Mouse (Mus musculus) CH12.LX (cell line): ENCODE results near the gene 1700016C15Rik. TPM values are rescaled to one million over a fixed set of nuclear protein-coding genes. Genes with fewer than 3 reads are reported as not detected.

Experiments
- DNase-seq: peaks from one replicate; pipeline ENCODE4 v3.0.0-alpha.2; 2013; ENCODE audit errors: extremely low read depth
- H3K27ac ChIP-seq: 2 replicates; pipeline ENCODE4 v1.5.1; 2012; ENCODE audit warnings: low read depth, mild to moderate bottlenecking, control low read depth, moderate library complexity; ENCODE audit not compliant: insufficient read depth
- H3K27me3 ChIP-seq: replicated peaks from 2 replicates; pipeline ENCODE3; 2012; ENCODE audit warnings: inconsistent platforms
- H3K36me3 ChIP-seq, 2 experiments: replicated peaks in 1 of 2; 2 replicates each; pipeline versions ENCODE3 to v1.6.1; 2012; ENCODE audit warnings: inconsistent platforms in 1 of 2, low read length in 1 of 2, mild to moderate bottlenecking in 1 of 2, mixed read lengths in 1 of 2, moderate library complexity in 1 of 2; ENCODE audit not compliant: control insufficient read depth in 1 of 2, insufficient read depth in 1 of 2
- H3K4me1 ChIP-seq, 2 experiments: 2 replicates each; pipeline ENCODE4 v1.6.1; 2012; ENCODE audit warnings: inconsistent platforms in 1 of 2, moderate library complexity in 1 of 2; ENCODE audit not compliant: insufficient read depth in 2 of 2, control insufficient read depth in 1 of 2
- H3K4me2 ChIP-seq: 2 replicates; pipeline ENCODE4 v1.6.1; 2012; ENCODE audit warnings: low read depth, mild to moderate bottlenecking, control low read depth; ENCODE audit not compliant: poor library complexity, insufficient read depth, severe bottlenecking
- H3K4me3 ChIP-seq, 3 experiments: fragments of 150-350 bp in 1 of 3; sonication (generic) in 1 of 3; replicated peaks in 1 of 3; 2 replicates each; pipeline versions ENCODE3 to v1.5.1; 2011 to 2012; ENCODE audit warnings: low read depth in 2 of 3, low read length in 2 of 3, mild to moderate bottlenecking in 2 of 3, moderate library complexity in 2 of 3, control low read depth in 1 of 3, improper control_type of control experiment in 1 of 3, inconsistent platforms in 1 of 3, mixed read lengths in 1 of 3; ENCODE audit not compliant: poor library complexity in 1 of 3
- H3K79me2 ChIP-seq: replicated peaks from 2 replicates; pipeline ENCODE4 v1.6.1; 2012; ENCODE audit warnings: mild to moderate bottlenecking, moderate library complexity; ENCODE audit not compliant: control insufficient read depth, poor library complexity, insufficient read depth, severe bottlenecking; ENCODE audit errors: extremely low read depth
- H3K9ac ChIP-seq: 2 replicates; pipeline ENCODE4 v1.6.1; 2012; ENCODE audit warnings: low read depth, mild to moderate bottlenecking, control low read depth, moderate library complexity; ENCODE audit not compliant: insufficient read depth
- H3K9me3 ChIP-seq: replicated peaks from 2 replicates; pipeline ENCODE3; 2012; ENCODE audit warnings: low read length, inconsistent platforms, mixed read lengths
- CHD1 ChIP-seq: IDR thresholded peaks from 2 replicates; pipeline ENCODE4 v1.6.1; 2012; ENCODE audit warnings: low read depth, low read length, improper control_type of control experiment, inconsistent platforms
- E2F4 ChIP-seq: IDR thresholded peaks from 2 replicates; pipeline ENCODE4 v1.6.1; 2011; ENCODE audit warnings: low read depth, low read length, improper control_type of control experiment; ENCODE audit not compliant: insufficient replicate concordance
- EP300 ChIP-seq: IDR thresholded peaks from 2 replicates; pipeline ENCODE4 v1.6.1; 2011; ENCODE audit warnings: low read length, improper control_type of control experiment
- ETS1 ChIP-seq: conservative IDR thresholded peaks from 2 replicates; pipeline ENCODE4 v1.6.1; 2012; ENCODE audit warnings: low read depth, mild to moderate bottlenecking, inconsistent platforms, low read length, improper control_type of control experiment, moderate library complexity
- GABPA ChIP-seq: IDR thresholded peaks from 2 replicates; pipeline ENCODE4 v1.6.1; 2012; ENCODE audit warnings: low read depth, low read length, improper control_type of control experiment, inconsistent platforms; ENCODE audit not compliant: insufficient replicate concordance
- MAFK ChIP-seq: IDR thresholded peaks from 2 replicates; pipeline ENCODE4 v1.6.1; 2011; ENCODE audit warnings: low read length, improper control_type of control experiment; ENCODE audit not compliant: insufficient replicate concordance
- MAX ChIP-seq: IDR thresholded peaks from 2 replicates; pipeline ENCODE4 v1.6.1; 2011; ENCODE audit warnings: low read length, improper control_type of control experiment
- MXI1 ChIP-seq: IDR thresholded peaks from 2 replicates; pipeline ENCODE4 v1.6.1; 2011; ENCODE audit warnings: mild to moderate bottlenecking, low read depth, low read length, improper control_type of control experiment
- MYC ChIP-seq: IDR thresholded peaks from 2 replicates; pipeline ENCODE4 v1.6.1; 2011; ENCODE audit warnings: low read depth, mild to moderate bottlenecking, improper control_type of control experiment, low read length
- NELFE ChIP-seq: IDR thresholded peaks from 2 replicates; pipeline ENCODE4 v1.6.1; 2011; ENCODE audit warnings: low read depth, low read length, improper control_type of control experiment
- NRF1 ChIP-seq: IDR thresholded peaks from 2 replicates; pipeline ENCODE4 v1.6.1; 2014; ENCODE audit warnings: low read depth, mild to moderate bottlenecking, inconsistent platforms, low read length, improper control_type of control experiment, moderate library complexity
- PAX5 ChIP-seq: IDR thresholded peaks from 2 replicates; pipeline ENCODE4 v1.6.1; 2012; ENCODE audit warnings: low read length, inconsistent platforms, mixed read lengths
- RAD21 ChIP-seq: IDR thresholded peaks from 2 replicates; pipeline ENCODE4 v1.6.1; 2011; ENCODE audit warnings: low read depth, mild to moderate bottlenecking, low read length, improper control_type of control experiment, moderate library complexity
- RCOR1 ChIP-seq: conservative IDR thresholded peaks from 2 replicates; pipeline ENCODE4 v1.6.1; 2012; ENCODE audit warnings: low read depth, mild to moderate bottlenecking, inconsistent platforms, low read length, improper control_type of control experiment
- SIN3A ChIP-seq: IDR thresholded peaks from 2 replicates; pipeline ENCODE4 v1.6.1; 2012; ENCODE audit warnings: low read length, improper control_type of control experiment, inconsistent platforms
- SMC3 ChIP-seq: IDR thresholded peaks from 2 replicates; pipeline ENCODE4 v1.6.1; 2011; ENCODE audit warnings: low read depth, low read length, improper control_type of control experiment
- TCF12 ChIP-seq: IDR thresholded peaks from 2 replicates; pipeline ENCODE4 v1.6.1; 2014; ENCODE audit warnings: low read depth, mild to moderate bottlenecking, inconsistent platforms, low read length, improper control_type of control experiment
- USF2 ChIP-seq: conservative IDR thresholded peaks from 2 replicates; pipeline ENCODE4 v1.6.1; 2011; ENCODE audit warnings: low read depth, low read length, improper control_type of control experiment
- ZMIZ1 ChIP-seq: IDR thresholded peaks from 2 replicates; pipeline ENCODE4 v1.6.1; 2012; ENCODE audit warnings: low read depth, mild to moderate bottlenecking, inconsistent platforms, low read length, improper control_type of control experiment
- dilution Hi-C: fragments of 300-500 bp; cut with MboI; formaldehyde crosslinking; loops from 2 replicates; pipeline ENCODE4 v1.14.3; 2020; ENCODE audit warnings: low sequenced_read_pairs; ENCODE audit not compliant: extremely low pct_unique_long_range_greater_than_20kb, extremely low pct_ligation_motif_present
- in situ Hi-C: fragments of 300-500 bp; cut with MboI; formaldehyde crosslinking; loops from 3 replicates; pipeline ENCODE4 v1.14.3; 2019; ENCODE audit warnings: low sequenced_read_pairs, low pct_ligation_motif_present, low pct_unique_long_range_greater_than_20kb, mixed read lengths
- polyA plus RNA-seq: library from polyadenylated mRNA; unstranded; fragments of >175 nt; gene quantifications from 2 replicates; pipeline ENCODE4 v1.2.1, GENCODE M21; 2012; ENCODE audit warnings: low read depth; ENCODE audit not compliant: insufficient read length
- total RNA-seq, 2 experiments: library from RNA; depleted of rRNA; stranded (reverse); fragments of 300-350 nt in 1 of 2; fragments of >200 nt in 1 of 2; gene quantifications; 2 replicates each; pipeline ENCODE4 v1.2.3; 2012 to 2014

1700016C15Rik gene
- total and polyA plus RNA-seq, 3 experiments: not detected

DNA sequence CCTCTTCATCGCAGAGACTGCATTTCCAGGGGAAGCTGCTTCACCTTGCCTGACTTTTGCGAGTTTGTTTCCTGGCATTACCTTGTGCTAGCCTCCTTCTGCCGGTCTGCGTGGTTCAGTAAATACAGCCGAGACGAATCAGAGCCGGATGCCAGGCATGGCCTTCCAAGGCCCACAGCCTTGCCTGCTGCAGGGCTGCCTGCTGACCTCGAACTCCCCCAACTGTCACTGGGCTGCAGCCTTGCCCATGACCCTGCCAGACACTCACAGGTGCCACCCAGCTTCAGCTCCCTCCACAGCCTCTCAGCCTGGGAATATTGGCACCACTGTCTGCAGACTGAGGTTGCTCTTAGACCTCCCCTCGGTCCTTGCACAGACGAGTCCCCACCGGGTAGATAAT, 37.1 kb upstream of the 1700016C15Rik start:
- Histone ChIP-seq H3K79me2 (no peaks in the 10 kb centered on the region), H3K36me3 (no peaks in the 10 kb centered on the region), H3K4me2 (no peak overlapping the region), H3K9ac (no peak overlapping the region), H3K27me3 (no peaks in the 10 kb centered on the region), H3K4me1 (no peaks in the 10 kb centered on the region; a peak in 1 of 4 replicates), H3K9me3 (no peaks in the 10 kb centered on the region), H3K27ac (no peak overlapping the region), H3K4me3 (no peak overlapping the region)
- TF ChIP-seq TCF12 (no peak), NRF1 (no peak), PAX5 (no peak), NELFE (no peak), MXI1 (no peak), MYC (no peak), EP300 (no peak), GABPA (no peak)
- dilution Hi-C loops (no loop called here), in situ Hi-C loops (loop anchor here (10.0 to 25.0 kb wide), 2 partner anchors 498 to 805 kb away; no protein-coding TSS in a partner anchor)
- DNase-seq: no peak

DNA sequence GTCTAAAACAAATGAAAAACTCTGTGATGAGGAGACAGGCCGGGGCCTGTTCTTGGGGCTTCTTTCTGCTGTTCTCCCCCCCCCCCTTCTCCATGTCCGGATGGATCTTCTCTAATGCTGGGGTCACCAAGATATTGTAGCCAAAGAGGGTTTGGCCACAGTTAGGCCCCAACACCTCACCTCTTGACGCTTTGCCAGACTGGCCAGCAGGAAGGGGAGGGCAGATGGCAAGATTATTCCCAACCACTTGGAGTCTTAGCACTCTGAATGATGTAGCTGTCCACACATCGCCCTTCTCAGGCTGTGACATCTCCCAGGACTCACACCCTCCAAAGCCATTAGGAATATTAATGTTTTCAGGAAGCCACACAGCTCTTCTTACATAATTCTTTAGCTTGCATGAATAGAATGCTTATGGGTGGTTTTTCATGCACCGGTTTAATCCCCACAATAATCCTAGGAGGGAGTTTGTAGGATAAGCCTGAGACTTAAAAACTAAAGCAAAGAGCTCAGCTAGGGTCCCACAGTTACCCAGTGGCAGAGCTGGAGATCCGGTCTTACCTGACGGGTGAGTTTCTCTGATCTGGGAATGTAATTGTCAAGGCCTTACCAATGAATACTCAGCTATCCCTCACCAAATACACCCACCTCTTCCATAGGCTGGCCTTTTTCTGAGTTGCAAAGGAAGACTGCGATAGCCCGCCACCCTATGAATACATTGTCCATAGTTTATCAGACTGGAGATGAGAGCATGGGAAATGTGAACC, 35.9 kb upstream of the 1700016C15Rik start:
- dilution Hi-C loops (no loop called here), in situ Hi-C loops (loop anchor here (10.0 to 25.0 kb wide), 2 partner anchors 499 to 806 kb away; no protein-coding TSS in a partner anchor)
- Histone ChIP-seq H3K79me2 (no peaks in the 10 kb centered on the region), H3K36me3 (no peaks in the 10 kb centered on the region), H3K27me3 (no peaks in the 10 kb centered on the region), H3K4me2 (no peak overlapping the region), H3K27ac (no peak overlapping the region), H3K4me1 (no peaks in the 10 kb centered on the region; a peak in 1 of 4 replicates), H3K4me3 (no peak overlapping the region), H3K9me3 (no peaks in the 10 kb centered on the region)
- no peak for DNase-seq
- TF ChIP-seq GABPA: no peak
- no peak for TF ChIP-seq USF2
- TF ChIP-seq PAX5: no peak
- no peak for TF ChIP-seq TCF12
- no peak for TF ChIP-seq ETS1
- TF ChIP-seq E2F4: no peak
- no peak for TF ChIP-seq CHD1
- TF ChIP-seq MAFK: no peak
- TF ChIP-seq, all 38 proteins: peak for 0
- no peak overlapping the region for H3K9ac ChIP-seq

DNA sequence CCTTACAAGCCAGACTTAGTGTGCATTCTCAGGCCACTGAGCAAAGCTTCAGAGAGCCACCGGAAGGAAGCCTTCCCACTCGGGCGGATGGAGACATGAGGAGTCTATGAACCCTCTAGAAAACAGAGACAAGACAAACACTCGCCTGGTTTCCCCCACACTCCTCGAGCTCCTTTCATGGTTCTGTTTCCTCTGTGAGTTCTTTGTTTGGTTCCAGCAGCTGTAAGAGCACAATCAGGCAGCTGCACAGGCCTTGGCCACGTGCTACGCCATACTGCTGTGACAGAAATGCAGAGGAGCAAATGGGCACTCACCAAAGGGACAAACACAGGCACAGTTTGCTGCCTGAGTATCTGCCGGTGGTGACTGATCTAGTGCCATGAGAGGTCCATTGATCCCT, 29.1 kb upstream of the 1700016C15Rik start:
- Histone ChIP-seq H3K4me1 (peaks cover 0 to 38% of the 10 kb centered on the region in 2 experiments; a peak in 3 of 4 replicates), H3K4me3 (no peak overlapping the region), H3K9me3 (no peaks in the 10 kb centered on the region), H3K4me2 (no peak overlapping the region), H3K27me3 (no peaks in the 10 kb centered on the region), H3K79me2 (no peaks in the 10 kb centered on the region), H3K27ac (no peak overlapping the region), H3K36me3 (no peaks in the 10 kb centered on the region), H3K9ac (no peak overlapping the region)
- no peak for TF ChIP-seq ETS1
- TF ChIP-seq EP300: no peak
- no peak for TF ChIP-seq MAFK
- TF ChIP-seq NELFE: no peak
- no peak for TF ChIP-seq USF2
- TF ChIP-seq RCOR1: no peak
- no peak for TF ChIP-seq SIN3A
- TF ChIP-seq MAX: no peak
- no peak for TF ChIP-seq RAD21
- TF ChIP-seq SMC3: no peak
- no peak for TF ChIP-seq GABPA
- TF ChIP-seq ZMIZ1: no peak
- in situ Hi-C loops: no loop called here
- dilution Hi-C loops: no loop called here
- no peak for DNase-seq
